Mouse (Mus musculus): ENCODE results near the gene Ddn.

Gene Ddn

DNA sequence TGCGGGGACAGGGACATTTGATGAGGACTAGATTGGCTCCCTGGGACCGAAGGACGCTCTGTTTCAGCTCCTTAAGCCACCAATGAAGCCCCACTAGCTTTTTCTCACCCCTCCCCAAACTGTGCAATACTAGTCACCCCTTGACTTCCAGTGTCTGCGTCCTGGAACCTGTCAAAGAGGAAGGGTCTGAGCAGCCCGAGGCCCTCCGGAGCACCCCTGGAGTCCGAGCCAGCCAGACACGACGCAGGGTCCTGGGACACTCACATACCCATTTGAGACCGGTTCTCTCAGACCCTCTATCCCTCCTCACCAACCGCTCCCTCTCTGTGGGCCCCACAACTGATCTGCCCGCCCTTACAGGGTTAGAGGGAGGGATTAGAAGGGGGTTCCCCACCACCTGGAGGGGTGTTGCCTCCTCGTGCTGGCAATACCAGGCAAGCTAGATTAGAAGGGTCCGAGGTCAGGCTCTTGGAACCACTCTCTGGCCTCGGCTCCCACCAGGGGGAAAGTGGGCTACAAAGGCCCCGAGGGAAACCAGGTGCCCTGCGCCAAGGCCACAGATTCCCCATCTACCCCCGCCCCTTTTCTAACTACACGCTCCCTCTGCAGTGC, 32.2 kb downstream of the Ddn start:
- in situ Hi-C loops (cut with MboI; ENCODE audit: low sequenced_read_pairs), result no loop called here

DNA sequence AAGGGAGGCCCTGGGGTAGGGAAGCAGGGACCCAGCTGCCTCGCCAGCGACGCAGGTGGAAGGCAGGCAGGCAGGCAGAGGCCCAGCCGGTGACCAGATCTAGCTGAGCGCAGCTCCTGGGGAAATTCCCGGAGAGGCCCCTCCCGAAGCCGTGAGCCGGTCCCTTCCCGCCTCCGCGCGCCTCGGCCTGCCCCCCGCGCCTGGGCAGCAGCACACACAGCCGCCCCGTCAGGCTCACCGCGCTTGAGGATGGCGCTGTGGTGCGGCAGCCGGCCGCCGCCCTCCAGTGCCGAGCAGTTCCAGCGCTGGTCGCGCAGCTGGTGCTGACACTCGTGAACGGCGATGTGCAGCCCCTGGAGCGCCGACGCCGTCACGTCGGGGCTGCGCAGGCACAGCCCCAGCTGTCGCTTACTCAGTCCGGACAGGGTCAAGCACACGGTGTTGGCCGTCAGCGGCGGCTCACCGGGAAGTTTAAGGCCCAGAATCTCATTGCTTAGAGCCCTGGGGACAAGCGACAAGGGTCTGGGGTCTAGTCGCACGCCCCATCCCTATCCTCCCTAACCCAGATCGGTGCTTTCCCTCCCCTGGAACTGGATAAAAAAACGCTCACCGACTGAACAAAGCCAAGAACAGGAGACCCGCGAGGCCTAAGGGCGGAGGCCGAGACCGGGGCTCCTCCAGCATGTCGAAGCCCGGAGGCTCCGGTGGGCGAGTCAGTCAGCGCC, 32.8 kb downstream of the Ddn start:
- in situ Hi-C loops (cut with MboI; ENCODE audit: low sequenced_read_pairs), result no loop called here

DNA sequence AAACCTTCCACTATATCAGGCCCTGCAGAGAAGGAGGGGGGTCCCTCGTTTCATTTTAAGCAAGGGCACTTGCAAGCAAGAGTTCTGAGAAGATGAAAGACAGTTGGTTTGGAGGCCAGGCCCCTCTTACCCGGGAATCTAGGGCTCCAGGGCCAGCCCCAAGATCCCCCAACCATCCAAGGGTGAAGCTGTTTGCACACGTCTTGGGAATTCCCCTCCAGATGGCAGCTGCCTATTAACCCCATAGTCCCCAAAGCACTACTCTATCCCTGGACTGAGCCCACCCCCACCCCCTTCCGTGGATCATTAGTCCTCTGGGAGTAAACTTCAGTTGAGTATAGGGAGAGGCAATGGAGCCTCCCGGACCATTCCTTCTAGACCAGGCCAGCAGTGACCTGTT, 33.8 kb downstream of the Ddn start:
- in situ Hi-C loops (cut with MboI; ENCODE audit: low sequenced_read_pairs), result no loop called here

DNA sequence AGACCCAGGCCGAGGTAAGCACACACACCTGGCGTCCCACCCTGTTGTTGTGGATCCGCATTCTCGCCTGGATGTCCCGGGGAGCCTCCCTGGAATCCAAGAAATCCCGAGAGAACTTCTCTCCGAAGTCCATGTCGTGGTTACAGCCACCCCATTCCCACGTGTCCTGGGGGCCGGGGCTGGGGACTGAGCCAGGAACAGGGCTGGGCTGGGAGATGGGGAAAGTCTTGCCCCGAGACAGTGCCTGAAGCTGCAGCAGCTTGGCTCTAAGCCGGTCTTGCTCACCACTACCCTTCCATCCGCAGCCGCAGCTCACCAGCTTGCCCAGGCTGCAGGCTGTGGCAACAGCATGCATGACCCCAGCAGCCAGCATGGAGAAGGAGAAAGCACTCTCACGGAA, 35.2 kb downstream of the Ddn start:
- in situ Hi-C loops (cut with MboI; ENCODE audit: low sequenced_read_pairs), result no loop called here

DNA sequence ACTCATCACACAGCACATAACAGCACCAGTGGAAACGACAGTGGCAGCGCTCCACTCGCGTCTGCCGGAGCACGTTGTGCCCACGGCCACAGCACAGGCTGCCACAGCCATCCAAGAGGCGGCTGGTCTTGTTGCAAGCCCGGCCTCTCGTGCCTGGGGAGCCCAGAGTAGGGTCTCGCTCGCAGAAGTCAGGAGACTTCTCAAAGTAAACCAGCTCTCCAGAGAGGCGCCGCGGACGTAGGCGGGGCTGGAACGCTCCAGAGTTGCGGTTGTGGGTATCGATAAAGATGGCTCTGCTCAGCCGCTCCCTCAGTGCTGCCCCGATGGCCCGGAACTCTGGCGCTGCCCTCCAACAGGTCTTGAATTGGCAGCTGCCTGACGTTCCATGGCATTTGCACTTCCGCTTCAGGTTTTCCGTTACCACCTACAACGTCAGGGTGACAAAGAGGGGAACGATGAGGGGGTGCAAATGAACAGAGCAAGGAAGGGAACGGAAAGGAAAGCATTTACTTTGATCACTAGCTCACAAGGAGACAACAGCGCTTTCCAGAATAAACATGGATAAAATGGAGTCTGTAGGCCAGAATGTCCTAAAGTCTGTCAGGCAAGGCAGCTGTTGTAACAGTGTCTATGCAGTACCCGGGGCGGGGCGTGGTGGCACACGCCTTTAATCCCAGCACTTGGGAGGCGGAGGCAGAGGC, 36.6 kb downstream of the Ddn start:
- in situ Hi-C loops (cut with MboI; ENCODE audit: low sequenced_read_pairs), result no loop called here

DNA sequence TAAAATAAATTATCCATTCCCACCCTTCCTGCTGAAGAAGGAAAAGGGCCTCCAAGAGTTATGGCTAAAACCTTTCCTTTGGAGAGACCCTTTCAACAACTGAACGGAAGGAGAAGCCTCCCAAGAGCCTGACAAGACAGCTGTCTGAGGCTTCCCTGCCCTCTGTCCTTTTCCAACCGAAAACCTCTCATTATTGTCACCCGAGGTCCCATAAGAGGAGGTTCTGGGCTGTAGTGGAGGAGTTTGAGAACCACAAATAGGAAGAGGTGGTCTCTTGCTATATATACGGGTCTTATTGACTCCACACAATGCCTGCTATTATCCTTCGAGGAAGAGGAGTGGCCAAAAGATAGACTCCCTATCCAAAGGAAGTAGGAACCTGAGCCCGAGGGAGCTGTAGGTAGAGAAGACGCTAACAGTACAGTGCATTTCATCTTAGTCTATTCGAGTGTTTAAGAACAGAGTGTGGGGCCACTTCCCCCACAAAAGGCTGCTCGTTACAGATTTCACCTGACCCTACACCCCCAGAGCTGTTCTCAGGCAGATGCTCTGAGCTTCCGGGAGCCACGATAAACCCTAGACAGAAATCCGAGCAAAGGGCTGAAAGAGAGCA, 37.4 kb downstream of the Ddn start:
- in situ Hi-C loops (cut with MboI; ENCODE audit: low sequenced_read_pairs), result no loop called here

DNA sequence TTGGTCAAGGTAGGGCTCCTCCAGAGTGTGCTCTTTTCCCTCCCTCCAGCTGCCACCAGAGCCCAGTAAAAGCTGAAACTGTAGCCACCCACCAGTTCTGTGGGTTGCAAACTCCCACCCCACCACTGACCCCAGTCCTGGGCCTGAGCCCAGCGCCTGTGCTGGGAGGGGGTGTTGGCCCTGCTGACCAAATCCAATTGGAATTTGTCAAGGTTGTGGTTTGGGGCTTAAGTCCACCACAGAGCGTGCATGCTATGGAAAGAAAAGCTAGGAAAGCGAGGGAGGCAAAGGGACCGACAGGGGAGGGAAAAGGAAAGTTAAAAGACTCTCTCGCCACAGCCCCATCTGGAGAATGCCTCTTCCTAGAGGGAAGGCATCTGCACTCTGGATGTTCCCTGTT, 41.0 kb downstream of the Ddn start:
- in situ Hi-C loops (cut with MboI; ENCODE audit: low sequenced_read_pairs), result no loop called here

DNA sequence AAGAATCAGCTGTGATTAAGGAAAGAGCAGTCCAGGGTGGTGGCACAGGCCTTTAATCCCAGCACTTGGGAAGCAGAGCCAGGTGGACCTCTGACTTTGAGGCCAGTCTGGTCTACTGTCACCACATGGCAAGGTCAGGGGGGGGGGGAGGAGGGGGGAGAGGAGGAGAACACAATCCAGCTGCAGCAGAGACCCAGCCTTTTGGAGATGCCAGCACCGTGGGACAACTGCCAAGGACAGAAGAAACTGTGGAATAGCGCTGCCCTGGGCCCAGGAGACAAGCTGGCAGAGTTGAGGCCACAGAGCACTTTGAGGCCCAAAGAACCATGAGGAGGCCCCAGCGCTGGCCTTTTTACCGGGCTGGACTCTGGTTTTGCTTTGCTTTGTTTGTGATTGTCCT, 43.4 kb downstream of the Ddn start:
- in situ Hi-C loops (cut with MboI; ENCODE audit: low sequenced_read_pairs), result no loop called here

DNA sequence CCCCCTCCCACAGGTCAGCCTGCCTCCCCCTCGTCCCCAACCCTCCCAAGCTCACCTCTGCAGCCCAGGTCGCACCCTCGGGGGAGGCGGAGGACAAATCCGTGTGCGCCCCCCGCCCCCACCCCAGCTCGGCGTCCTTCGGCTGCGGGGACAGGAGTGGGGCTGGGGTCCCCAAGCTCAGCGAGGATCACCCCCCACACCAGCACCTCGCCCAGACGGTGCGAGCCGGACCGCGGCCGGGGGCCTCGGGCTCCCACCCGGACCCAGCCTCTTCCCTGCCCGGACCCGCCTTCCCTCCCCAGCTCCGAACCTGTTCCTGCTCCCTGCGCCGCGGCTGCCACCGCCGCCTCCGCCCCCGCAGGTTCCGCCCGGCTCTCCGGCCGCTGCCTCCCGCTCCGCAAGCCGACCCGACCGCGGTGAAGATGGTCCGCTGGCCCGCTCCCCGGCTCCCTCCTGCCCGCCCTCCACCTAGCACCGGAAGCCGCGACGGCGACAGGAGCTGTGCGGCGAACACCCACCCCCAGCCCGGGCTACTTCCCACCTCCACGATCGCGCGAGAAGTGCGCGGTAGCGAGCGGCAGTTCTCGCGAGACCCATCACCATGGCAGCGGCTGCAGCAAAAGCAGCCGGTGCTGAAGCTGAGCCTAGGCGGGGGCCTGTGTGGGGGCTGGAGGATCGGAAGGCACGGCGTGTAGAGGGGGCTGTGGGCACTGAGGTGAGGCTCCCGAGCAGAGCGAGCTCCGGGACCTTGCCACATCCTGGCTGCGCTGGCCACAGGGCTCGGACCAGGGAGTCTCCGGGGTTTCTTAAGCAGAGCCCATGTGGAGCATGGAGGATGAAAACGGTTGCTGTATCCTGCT, 46.4 kb downstream of the Ddn start, which contains the start of gene Arf3:
TSS of gene Arf3 (minus strand) at position 545 of the 860 bp plus-strand sequence.
- in situ Hi-C loops (cut with MboI; ENCODE audit: low sequenced_read_pairs), result no loop called here

DNA sequence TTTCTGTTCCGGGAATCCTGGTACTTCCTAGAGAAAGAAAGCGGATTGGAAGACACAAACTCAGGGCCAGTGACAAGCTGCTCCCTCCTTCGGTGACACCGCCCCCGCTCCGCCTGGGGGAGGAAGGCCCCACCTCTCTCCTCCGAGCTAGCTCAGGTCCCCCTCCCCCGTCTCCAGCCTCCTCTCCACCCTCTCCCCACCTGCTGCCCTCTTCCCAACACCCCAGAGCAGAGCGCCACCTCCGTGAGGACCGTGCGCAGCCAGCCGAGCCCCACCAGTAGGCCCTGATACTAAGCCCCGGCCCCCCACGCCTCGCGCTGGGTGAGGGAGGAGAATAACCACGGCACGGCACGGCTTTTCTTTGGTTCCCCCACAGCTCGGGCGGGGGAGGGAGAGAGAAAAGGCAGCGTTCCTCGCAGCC, 47.1 kb downstream of the Ddn start:
- in situ Hi-C loops (cut with MboI; ENCODE audit: low sequenced_read_pairs), result no loop called here

DNA sequence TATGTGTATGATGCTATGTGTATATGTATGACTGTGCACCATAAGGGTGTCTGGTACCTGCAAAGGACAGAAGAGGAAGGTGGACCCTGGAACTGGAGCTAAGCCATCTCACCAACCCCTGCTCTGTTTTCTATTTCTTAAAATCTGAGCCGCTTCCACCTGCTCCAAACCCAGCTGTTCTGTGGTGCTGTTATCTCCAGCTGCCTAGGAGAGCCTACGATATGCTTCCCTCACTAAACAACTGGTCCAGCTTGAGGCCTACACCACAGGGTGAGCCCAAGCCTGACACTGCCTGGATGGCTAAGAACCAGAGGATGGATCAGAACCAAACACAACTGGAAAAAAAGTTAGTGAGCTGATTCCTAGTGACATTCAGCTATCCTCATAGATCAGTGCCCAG, 55.2 kb downstream of the Ddn start:
- in situ Hi-C loops (cut with MboI; ENCODE audit: low sequenced_read_pairs), result no loop called here

Measured in CH12F3 (cell line).